Mouse (Mus musculus) stomach, embryonic 15.5 days (tissue): ENCODE data around the gene Olfr1428. TPM values are rescaled to one million over a fixed set of nuclear protein-coding genes. Genes with fewer than 3 reads are reported as not detected.
"Not testable (repeated sequence)": the region's sequence is repeated elsewhere in the genome, so short reads cannot be mapped to it uniquely, and the experiment has no call there.

Experiments
- ATAC-seq: fragments of 200-750 bp; cut with Nextera tagmentation; 2 replicates; pipeline ENCODE4 v1.8.0; 2017; ENCODE audit warnings: low read depth, moderate number of reproducible peaks, moderate TSS enrichment; ENCODE audit not compliant: insufficient read depth, low FRiP score
- H3K27ac ChIP-seq: fragments of 300-500 bp; sonication (generic); 2 replicates; pipeline ENCODE4 v1.5.1; 2015; ENCODE audit warnings: mild to moderate bottlenecking, inconsistent platforms
- H3K27me3 ChIP-seq: fragments of 300-500 bp; sonication (generic); replicated peaks from 2 replicates; pipeline ENCODE4 v1.6.1; 2015; ENCODE audit warnings: inconsistent platforms
- H3K36me3 ChIP-seq: fragments of 300-500 bp; sonication (generic); 2 replicates; pipeline ENCODE4 v1.6.1; 2015; ENCODE audit warnings: inconsistent platforms
- H3K4me1 ChIP-seq: fragments of 300-500 bp; sonication (generic); 2 replicates; pipeline ENCODE4 v1.6.1; 2015; ENCODE audit warnings: inconsistent platforms
- H3K4me2 ChIP-seq: fragments of 300-500 bp; sonication (generic); 2 replicates; pipeline ENCODE4 v1.6.1; 2015; ENCODE audit warnings: mild to moderate bottlenecking, inconsistent platforms
- H3K4me3 ChIP-seq: fragments of 300-500 bp; sonication (generic); replicated peaks from 2 replicates; pipeline ENCODE4 v1.5.1; 2015; ENCODE audit warnings: inconsistent platforms
- H3K9ac ChIP-seq: fragments of 300-500 bp; sonication (generic); 2 replicates; pipeline ENCODE4 v1.6.1; 2015; ENCODE audit warnings: inconsistent platforms
- H3K9me3 ChIP-seq: fragments of 300-500 bp; sonication (generic); 2 replicates; pipeline ENCODE4 v1.6.1; 2016; ENCODE audit warnings: inconsistent platforms
- WGBS: fragments of 180-500 bp; shearing (Covaris S2); methylation state at CpG from one replicate; pipeline ENCODE4 v1.1.7; 2015; 5-methylcytosine and 5-hydroxymethylcytosine counted together
- polyA plus RNA-seq: library from polyadenylated mRNA; unstranded; fragments of >200 nt; fragmentation: Nextera tagmentation; extraction: Ambion mirVana; gene quantifications from 2 replicates; pipeline ENCODE4 v1.2.1, GENCODE M21; 2015

The Olfr1428 gene
- polyA plus RNA-seq, 1 experiment from 2014 or later: not detected

DNA sequence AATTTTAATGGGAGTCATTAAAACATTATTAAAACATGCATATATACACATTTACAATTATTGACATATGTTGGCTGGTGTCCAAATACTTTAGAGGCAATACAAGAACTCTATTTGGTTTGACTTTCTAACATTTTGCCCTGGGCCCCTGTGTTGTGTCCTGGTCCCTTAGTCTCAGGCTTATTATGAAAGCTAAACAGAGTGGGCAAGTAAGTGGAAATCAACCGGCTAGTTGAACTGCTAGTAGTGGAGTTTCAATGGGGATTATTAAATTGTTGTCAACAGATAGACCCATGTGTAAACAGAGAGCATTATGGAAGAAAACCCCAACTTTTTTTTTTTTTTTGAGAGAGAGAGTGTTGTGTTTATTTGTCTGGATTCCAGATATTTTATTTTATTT, 53.1 kb downstream of the Olfr1428 start, which contains the start of gene Olfr1424:
TSS of gene Olfr1424 (minus strand) at position 101 of the 400 bp plus-strand sequence.
- ATAC-seq, H3K4me1 ChIP-seq, H3K9me3 ChIP-seq, H3K9ac ChIP-seq, H3K36me3 ChIP-seq, H3K4me3 ChIP-seq, H3K4me2 ChIP-seq, H3K27me3 ChIP-seq, H3K27ac ChIP-seq: not testable (repeated sequence)
- 74% methylated on average over 1 of the region's 1 CpGs for WGBS

Other genes starting within 250 kb of the Olfr1428 start
- gene Olfr1419, start 240.8 kb downstream of the Olfr1428 start, polyA plus RNA-seq: 0.04 TPM in 1 of 2 replicates, not detected in the other
- 0.08 and 0.10 TPM in 2 replicates for gene Olfr1420, start 229.3 kb downstream of the Olfr1428 start, polyA plus RNA-seq
- gene Patl1, start 203.5 kb downstream of the Olfr1428 start, polyA plus RNA-seq: 14.7 and 16.4 TPM in 2 replicates
- 4.9 and 5.0 TPM in 2 replicates for gene Osbp, start 150.0 kb downstream of the Olfr1428 start, polyA plus RNA-seq
- not detected in 2 replicates for gene Olfr1423, start 74.6 kb downstream of the Olfr1428 start, polyA plus RNA-seq
- gene Olfr1424, start 53.2 kb downstream of the Olfr1428 start, polyA plus RNA-seq: not detected in 2 replicates
- gene Olfr1425, start 38.2 kb downstream of the Olfr1428 start, polyA plus RNA-seq: not detected in 2 replicates
- gene Olfr1426, start 23.9 kb downstream of the Olfr1428 start, polyA plus RNA-seq: not detected in 2 replicates
- not detected in 2 replicates for gene Olfr1427, start 12.6 kb downstream of the Olfr1428 start, polyA plus RNA-seq
- not detected in 2 replicates for gene Olfr76, start 7.3 kb upstream of the Olfr1428 start, polyA plus RNA-seq
- 0.04 and 0.06 TPM in 2 replicates for gene Olfr1555-ps1, start 54.2 kb upstream of the Olfr1428 start, polyA plus RNA-seq
- not detected in 2 replicates for gene Olfr1431, start 84.7 kb upstream of the Olfr1428 start, polyA plus RNA-seq
- gene Olfr1432, start 116.7 kb upstream of the Olfr1428 start, polyA plus RNA-seq: not detected in 2 replicates
- not detected in 2 replicates for gene Olfr262, start 125.8 kb upstream of the Olfr1428 start, polyA plus RNA-seq
- gene Olfr235, start 145.1 kb upstream of the Olfr1428 start, polyA plus RNA-seq: not detected in 2 replicates
- gene Olfr1434, start 164.0 kb upstream of the Olfr1428 start, polyA plus RNA-seq: not detected in 2 replicates
- gene Olfr1436, start 183.2 kb upstream of the Olfr1428 start, polyA plus RNA-seq: not detected in 2 replicates
- not detected in 2 replicates for gene Olfr1437, start 209.2 kb upstream of the Olfr1428 start, polyA plus RNA-seq
- not detected in 2 replicates for gene Olfr1438-ps1, start 220.0 kb upstream of the Olfr1428 start, polyA plus RNA-seq